Mouse (Mus musculus): ENCODE data around the gene Cpsf4l. TPM values are rescaled to one million over a fixed set of nuclear protein-coding genes. Genes with fewer than 3 reads are reported as not detected.

Cpsf4l gene
- not detected in 2 replicates for polyA plus RNA-seq (2012; rRNA removed)

DNA sequence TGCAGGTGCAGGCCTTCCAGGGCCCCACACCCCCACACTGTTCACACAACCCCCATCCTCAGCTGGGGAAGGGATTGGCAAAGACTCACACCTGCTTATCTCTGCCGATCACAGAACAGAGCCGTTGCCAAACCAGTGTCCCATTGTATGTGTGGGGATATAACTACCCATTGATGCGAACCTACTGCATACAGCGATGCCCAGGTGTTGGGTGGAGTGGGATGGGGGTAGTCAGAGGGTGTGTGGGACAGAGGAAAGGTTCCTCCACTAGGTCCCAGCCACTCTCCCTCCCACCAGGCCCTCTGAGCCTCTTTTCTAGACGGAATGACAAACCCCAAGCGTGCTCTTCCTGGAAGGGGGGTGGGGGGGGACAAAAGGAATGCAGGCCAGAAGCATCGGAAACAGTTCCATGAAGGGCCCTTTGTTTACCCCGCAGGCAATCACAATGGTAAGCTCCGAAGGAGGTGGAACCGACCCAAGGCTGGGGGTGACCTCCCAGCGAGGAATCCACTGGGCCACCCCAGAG, at the start of gene Cpsf4l:
TSS of gene Cpsf4l (minus strand) at position 287 of the 526 bp plus-strand sequence.
- no peak for TF ChIP-seq CTCF (IDR thresholded peaks at IDR 0.05; ENCODE audit: extremely low read depth, insufficient read length, insufficient replicate concordance, low read depth, low read length)
- no peak for TF ChIP-seq POLR2A (IDR thresholded peaks at IDR 0.05; ENCODE audit: low read depth, low read length)
- peaks cover 7% of the 10 kb centered on the region for H3K4me1 ChIP-seq (ENCODE audit: control insufficient read depth, insufficient read depth, insufficient read length, low read length)
- 27% methylated on average over 11 of the region's 11 CpGs for WGBS
- H3K27ac ChIP-seq (ENCODE audit: insufficient read depth, low read depth, low read length) = no peak within 1 kb of the TSS
- no peaks in the 10 kb centered on the region for H3K36me3 ChIP-seq (ENCODE audit: control insufficient read depth, insufficient read depth, low read length)
- H3K4me3 ChIP-seq (ENCODE audit: low read depth, low read length) = no peak within 1 kb of the TSS
- H3K27me3 ChIP-seq (ENCODE audit: control insufficient read depth, insufficient read depth, low read length) = no peaks in the 10 kb centered on the region

DNA sequence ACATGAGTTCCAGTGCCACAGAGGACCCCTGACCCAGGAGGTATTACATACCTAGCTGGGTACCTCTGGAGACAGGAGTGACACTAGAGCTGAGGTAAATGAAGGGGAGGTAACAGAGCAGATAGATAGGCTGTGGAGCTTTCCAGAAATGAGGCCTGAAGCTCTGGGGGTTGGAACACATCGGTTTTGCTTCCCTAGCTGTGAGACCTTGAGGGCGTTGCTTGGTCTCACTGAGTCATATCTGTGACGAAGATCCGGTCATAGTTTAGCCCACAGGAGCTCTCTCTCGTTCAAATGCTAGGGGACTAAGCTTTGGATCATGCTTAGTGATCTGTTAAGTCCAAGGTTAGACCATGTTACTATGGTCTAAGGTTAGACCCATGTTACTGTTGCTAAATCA, 49.0 kb upstream of the Cpsf4l start:
- H3K4me1 ChIP-seq (ENCODE audit: control insufficient read depth, insufficient read depth, insufficient read length, low read length) = peaks cover 3% of the 10 kb centered on the region; the same call in 1 of the 2 replicates
- TF ChIP-seq CTCF (IDR thresholded peaks at IDR 0.05; ENCODE audit: extremely low read depth, insufficient read length, insufficient replicate concordance, low read depth, low read length) = no peak
- TF ChIP-seq POLR2A (IDR thresholded peaks at IDR 0.05; ENCODE audit: low read depth, low read length) = no peak
- no peaks in the 10 kb centered on the region for H3K27me3 ChIP-seq (ENCODE audit: control insufficient read depth, insufficient read depth, low read length)
- 92% methylated on average over 5 of the region's 5 CpGs for WGBS
- no peak overlapping the region for H3K27ac ChIP-seq (ENCODE audit: insufficient read depth, low read depth, low read length)
- no peaks in the 10 kb centered on the region for H3K36me3 ChIP-seq (ENCODE audit: control insufficient read depth, insufficient read depth, low read length)
- H3K4me3 ChIP-seq (ENCODE audit: low read depth, low read length) = no peak overlapping the region

DNA sequence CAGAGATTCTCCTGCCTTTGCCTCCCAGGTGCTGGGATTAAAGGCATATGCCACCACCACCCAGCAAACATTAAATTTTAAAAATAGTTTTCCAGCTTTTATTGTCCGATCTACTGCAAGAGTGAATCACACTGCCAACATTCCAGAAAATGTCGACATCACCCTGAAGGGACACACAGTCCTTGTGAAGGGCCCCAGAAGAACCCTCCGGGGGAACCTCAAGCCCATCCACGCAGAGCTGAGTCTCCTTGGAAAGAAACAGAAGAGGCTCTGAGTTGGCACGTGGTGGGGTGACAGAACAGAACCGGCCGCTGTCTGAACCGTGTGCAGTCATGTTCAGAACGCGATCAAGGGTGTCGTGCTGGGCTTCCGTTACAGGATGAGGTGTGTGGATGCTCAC, 46.8 kb upstream of the Cpsf4l start:
- 88% methylated on average over 12 of the region's 12 CpGs for WGBS
- no peaks in the 10 kb centered on the region for H3K36me3 ChIP-seq (ENCODE audit: control insufficient read depth, insufficient read depth, low read length)
- no peaks in the 10 kb centered on the region for H3K27me3 ChIP-seq (ENCODE audit: control insufficient read depth, insufficient read depth, low read length)
- no peak overlapping the region for H3K27ac ChIP-seq (ENCODE audit: insufficient read depth, low read depth, low read length)
- TF ChIP-seq CTCF (IDR thresholded peaks at IDR 0.05; ENCODE audit: extremely low read depth, insufficient read length, insufficient replicate concordance, low read depth, low read length) = no peak
- no peak for TF ChIP-seq POLR2A (IDR thresholded peaks at IDR 0.05; ENCODE audit: low read depth, low read length)
- no peak overlapping the region for H3K4me3 ChIP-seq (ENCODE audit: low read depth, low read length)
- peaks cover 3% of the 10 kb centered on the region; the same call in 1 of the 2 replicates for H3K4me1 ChIP-seq (ENCODE audit: control insufficient read depth, insufficient read depth, insufficient read length, low read length)

DNA sequence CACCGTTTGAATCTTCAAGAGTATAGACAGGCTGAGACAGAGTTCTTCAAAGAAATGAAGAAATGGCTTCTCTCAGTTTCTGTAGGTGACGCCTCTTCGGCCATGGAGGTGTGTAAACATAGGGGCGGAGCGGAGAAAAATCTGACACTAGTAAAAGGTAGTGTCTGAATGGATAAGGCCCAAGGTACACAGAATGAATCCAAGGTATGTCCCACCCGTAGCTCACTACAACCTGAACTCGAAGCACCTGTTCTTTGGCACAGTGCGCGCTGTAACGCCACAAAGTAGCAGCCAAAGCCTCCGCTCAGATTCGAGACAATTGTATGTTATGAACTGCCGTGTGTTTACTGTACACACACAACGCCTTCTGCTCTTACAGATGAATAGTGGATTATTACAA, 46.1 kb upstream of the Cpsf4l start:
- Histone ChIP-seq H3K27ac (ENCODE audit: insufficient read depth, low read depth, low read length) (no peak overlapping the region), H3K36me3 (ENCODE audit: control insufficient read depth, insufficient read depth, low read length) (no peaks in the 10 kb centered on the region), H3K4me3 (ENCODE audit: low read depth, low read length) (no peak overlapping the region), H3K4me1 (ENCODE audit: control insufficient read depth, insufficient read depth, insufficient read length, low read length) (peaks cover 3% of the 10 kb centered on the region; the same call in 1 of the 2 replicates), H3K27me3 (ENCODE audit: control insufficient read depth, insufficient read depth, low read length) (no peaks in the 10 kb centered on the region)
- TF ChIP-seq CTCF (IDR thresholded peaks at IDR 0.05; ENCODE audit: extremely low read depth, insufficient read length, insufficient replicate concordance, low read depth, low read length) (no peak), POLR2A (IDR thresholded peaks at IDR 0.05; ENCODE audit: low read depth, low read length) (no peak)
- 49% methylated on average over 14 of the region's 14 CpGs for WGBS

DNA sequence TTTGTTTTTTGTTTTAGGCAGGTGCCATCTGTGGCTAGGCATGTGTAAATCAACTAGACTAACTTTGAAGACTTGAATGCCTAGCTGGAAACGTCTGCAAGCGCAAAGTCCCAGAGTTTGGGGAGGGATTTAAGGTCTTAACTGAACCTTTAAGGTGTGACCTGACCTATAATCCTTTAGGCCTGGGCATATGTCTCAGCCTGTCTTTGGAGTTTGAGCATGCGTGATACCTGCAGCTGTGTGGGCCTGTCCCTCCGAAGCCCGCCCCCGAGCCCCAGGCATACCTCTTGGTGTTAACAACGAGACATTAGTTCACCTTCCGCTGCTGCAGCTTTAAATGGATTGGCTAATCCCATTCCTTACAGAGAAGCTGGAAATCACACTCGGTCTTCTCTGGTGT, 45.0 kb upstream of the Cpsf4l start:
- Histone ChIP-seq H3K4me1 (ENCODE audit: control insufficient read depth, insufficient read depth, insufficient read length, low read length) (peaks cover 3% of the 10 kb centered on the region; the same call in 1 of the 2 replicates), H3K36me3 (ENCODE audit: control insufficient read depth, insufficient read depth, low read length) (no peaks in the 10 kb centered on the region), H3K27me3 (ENCODE audit: control insufficient read depth, insufficient read depth, low read length) (no peaks in the 10 kb centered on the region), H3K4me3 (ENCODE audit: low read depth, low read length) (no peak overlapping the region), H3K27ac (ENCODE audit: insufficient read depth, low read depth, low read length) (no peak overlapping the region)
- WGBS = 88% methylated on average over 9 of the region's 9 CpGs
- no peak for TF ChIP-seq POLR2A (IDR thresholded peaks at IDR 0.05; ENCODE audit: low read depth, low read length)
- TF ChIP-seq CTCF (IDR thresholded peaks at IDR 0.05; ENCODE audit: extremely low read depth, insufficient read length, insufficient replicate concordance, low read depth, low read length) = no peak

DNA sequence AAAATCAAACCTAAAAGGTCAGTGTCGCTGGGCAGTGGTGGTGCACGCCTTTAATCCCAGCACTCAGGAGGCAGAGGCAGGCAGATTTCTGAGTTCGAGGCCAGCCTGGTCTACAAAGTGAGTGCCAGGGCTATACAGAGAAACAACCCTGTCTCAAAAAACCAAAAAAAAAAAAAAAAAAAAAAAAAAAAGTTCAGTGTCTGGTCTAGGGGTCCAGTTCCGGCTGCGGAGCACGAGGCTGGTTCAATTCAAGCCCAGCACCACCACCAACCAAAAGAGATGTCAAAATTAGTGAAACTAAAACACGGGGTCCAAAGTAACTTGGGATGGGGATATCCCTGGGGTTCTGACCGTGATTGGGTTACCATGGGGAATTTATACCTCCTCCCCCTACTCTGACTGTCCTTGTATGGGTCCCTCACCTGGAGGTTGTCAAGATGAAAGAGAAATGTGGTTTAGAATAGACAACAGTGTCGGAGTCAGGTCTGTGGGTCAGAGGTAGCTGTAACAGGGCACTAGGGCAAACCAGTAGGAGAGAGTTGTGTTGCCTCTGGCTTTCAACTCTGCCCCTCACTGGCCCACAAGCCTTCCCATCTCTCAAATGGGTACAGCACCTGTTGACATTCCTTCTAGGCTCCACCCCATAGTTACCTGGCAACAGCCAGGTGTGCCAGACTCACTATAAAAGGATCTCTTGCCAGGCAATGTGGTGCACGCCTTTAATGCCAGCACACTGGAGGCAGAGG, 43.0 kb upstream of the Cpsf4l start:
- peaks cover 10% of the 10 kb centered on the region for H3K4me1 ChIP-seq (ENCODE audit: control insufficient read depth, insufficient read depth, insufficient read length, low read length)
- TF ChIP-seq POLR2A (IDR thresholded peaks at IDR 0.05; ENCODE audit: low read depth, low read length) (no peak), CTCF (IDR thresholded peaks at IDR 0.05; ENCODE audit: extremely low read depth, insufficient read length, insufficient replicate concordance, low read depth, low read length) (no peak)
- WGBS = 92% methylated on average over 10 of the region's 10 CpGs
- H3K27ac ChIP-seq (ENCODE audit: insufficient read depth, low read depth, low read length) = no peak overlapping the region
- H3K36me3 ChIP-seq (ENCODE audit: control insufficient read depth, insufficient read depth, low read length) = no peaks in the 10 kb centered on the region
- H3K4me3 ChIP-seq (ENCODE audit: low read depth, low read length) = no peak overlapping the region
- no peaks in the 10 kb centered on the region for H3K27me3 ChIP-seq (ENCODE audit: control insufficient read depth, insufficient read depth, low read length)

DNA sequence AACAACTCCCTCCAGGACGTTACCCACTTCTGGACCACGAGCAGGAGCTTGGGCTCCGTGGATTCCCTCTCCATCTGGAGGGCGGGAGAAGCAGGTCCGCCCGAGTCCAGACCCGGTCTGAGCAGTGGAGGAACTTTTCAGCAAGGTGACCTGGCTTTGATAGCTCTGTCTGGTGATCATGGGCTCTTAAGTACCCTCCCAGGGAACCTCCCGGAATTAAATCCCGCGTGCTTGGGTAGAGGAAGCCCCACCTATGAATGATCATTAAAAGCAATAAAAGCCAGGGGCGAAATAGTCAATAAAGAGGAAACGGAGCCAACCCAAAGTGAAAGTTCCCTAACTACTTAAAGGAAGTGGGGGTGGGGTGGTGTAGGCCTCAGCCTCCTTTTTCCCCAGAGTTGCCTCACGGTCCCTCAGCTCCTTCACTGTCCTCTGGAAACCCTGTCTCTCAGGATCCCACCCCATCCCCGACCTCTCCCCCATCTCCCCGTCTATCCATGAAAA, 42.4 kb upstream of the Cpsf4l start:
- Histone ChIP-seq H3K36me3 (ENCODE audit: control insufficient read depth, insufficient read depth, low read length) (no peaks in the 10 kb centered on the region), H3K4me1 (ENCODE audit: control insufficient read depth, insufficient read depth, insufficient read length, low read length) (peaks cover 14% of the 10 kb centered on the region), H3K27me3 (ENCODE audit: control insufficient read depth, insufficient read depth, low read length) (no peaks in the 10 kb centered on the region), H3K4me3 (ENCODE audit: low read depth, low read length) (peak overlapping the region; percentile 84), H3K27ac (ENCODE audit: insufficient read depth, low read depth, low read length) (peak overlapping the region; percentile 89)
- TF ChIP-seq POLR2A (IDR thresholded peaks at IDR 0.05; ENCODE audit: low read depth, low read length) (no peak), CTCF (IDR thresholded peaks at IDR 0.05; ENCODE audit: extremely low read depth, insufficient read length, insufficient replicate concordance, low read depth, low read length) (no peak)
- WGBS = 5% methylated on average over 15 of the region's 15 CpGs
